Mouse (Mus musculus): ENCODE data around the gene Armc10. TPM values are rescaled to one million over a fixed set of nuclear protein-coding genes. Genes with fewer than 3 reads are reported as not detected.
"Not testable (repeated sequence)": the region's sequence is repeated elsewhere in the genome, so short reads cannot be mapped to it uniquely, and the experiment has no call there.

Armc10 gene
- total RNA-seq, 4 experiments from 2014 or later: 21.3 to 23.2 (median 21.4) TPM

GRCm38 (mm10) chr5:21703708-21704107 lies 58.1 kb downstream of the Armc10 start:
- DNase-seq: no peak

GRCm38 (mm10) chr5:21706546-21706945 lies 60.9 kb downstream of the Armc10 start:
- no peak for DNase-seq

- DNase-seq: not testable (repeated sequence)
Observed at GRCm38 (mm10) chr5:21708011-21708410, 62.4 kb downstream of the Armc10 start.

Other genes with a start within 250 kb of the Armc10 start
- gene Ccdc146, start 221.1 kb upstream of the Armc10 start, total RNA-seq (2022): under 1 TPM in 3 of 4 experiments, not detected in 1; 0.12 to 0.37 (median 0.28) TPM
- gene Fam185a, start 220.9 kb upstream of the Armc10 start, total RNA-seq (2022): 10 to 100 TPM; 14.7 to 19.2 (median 16.1) TPM
- gene Lrrc17, start 102.3 kb upstream of the Armc10 start, total RNA-seq (2022): 1 to 10 TPM; 3.5 to 5.0 (median 3.9) TPM
- under 1 TPM in 3 of 4 experiments, not detected in 1; 0.19 to 0.52 (median 0.21) TPM for gene Fbxl13, start 179 bp upstream of the Armc10 start, total RNA-seq (2022)
- gene Napepld, start 55.6 kb downstream of the Armc10 start, total RNA-seq (2022): 10 to 100 TPM; 43.1 to 64.5 (median 46.1) TPM
- 100 to 1,000 TPM; 215 to 293 (median 236) TPM for gene Pmpcb, start 91.3 kb downstream of the Armc10 start, total RNA-seq (2022)
- 10 to 100 TPM; 25.4 to 31.8 (median 30.2) TPM for gene Dnajc2, start 139.4 kb downstream of the Armc10 start, total RNA-seq (2022)
- gene Psmc2, start 139.5 kb downstream of the Armc10 start, total RNA-seq (2022): 100 to 1,000 TPM; 127 to 153 (median 141) TPM
- gene Slc26a5, start 219.8 kb downstream of the Armc10 start, total RNA-seq (2022): not detected